16 mouse cellular contexts compared by ENCODE assay signal in the genomic region with DNA sequence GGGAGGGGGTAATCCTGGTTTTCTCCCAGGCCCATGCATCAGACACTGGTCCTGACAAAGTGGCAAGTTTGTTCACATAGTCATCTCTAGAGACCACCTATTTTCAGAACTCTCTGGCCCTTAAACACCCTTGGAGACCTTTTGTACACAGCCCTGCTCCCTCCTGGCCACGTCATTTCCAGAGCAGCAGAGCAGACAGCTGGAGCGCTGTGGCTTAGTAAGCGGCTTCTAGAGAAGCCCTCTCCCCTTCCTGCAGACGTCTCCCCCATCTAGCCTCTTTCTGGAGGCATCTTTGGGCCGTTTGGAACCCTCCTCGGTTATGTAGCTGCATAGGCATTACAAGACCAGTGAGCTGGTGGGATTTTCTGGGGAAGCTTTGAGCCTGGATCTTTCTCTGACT. TPM values are rescaled to one million over a fixed set of nuclear protein-coding genes. Genes with fewer than 3 reads are reported as not detected.
DNase-seq lines count a peak whose midpoint lies in the region; ATAC-seq and TF ChIP-seq lines count a peak whose summit lies in the region.
"Had no signal": no experiment of that assay in that cellular context is flagged by ENCODE, and none has a peak within 500 bp of the region (broad histone marks: within the 10 kb centered on the region; RNA-seq: fewer than 3 reads in every experiment).

No protein-coding gene starts in this region.

- no peak for ATAC-seq in heart, embryonic 16.5 days (replicated peaks; ENCODE audit: extremely low read depth, insufficient read depth, low FRiP score)
- peak; percentile 80 for ATAC-seq in inflammation-experienced regulatory T-cells, adult 6 months
- no peak for ATAC-seq in stomach, postnatal 0 days (ENCODE audit: low FRiP score, low TSS enrichment)
- ATAC-seq: forebrain, embryonic 14.5 days; liver, embryonic 12.5 days had no signal

- no peak for TF ChIP-seq EP300 in stomach, postnatal 0 days (optimal IDR thresholded peaks at IDR 0.05)

- TF ChIP-seq CTCF in stomach, postnatal 0 days (IDR thresholded peaks at IDR 0.05; ENCODE audit: low read depth): no peak

- no peaks in the 10 kb centered on the region for H3K9me3 ChIP-seq in heart, embryonic 16.5 days (replicated peaks; ENCODE audit: control insufficient read depth, low read length)
- no peaks in the 10 kb centered on the region for H3K9me3 ChIP-seq in stomach, postnatal 0 days (ENCODE audit: control insufficient read depth, low read length)
- H3K9me3 ChIP-seq: heart, embryonic 15.5 days; hindbrain, embryonic 13.5 days; liver, embryonic 12.5 days had no signal

- no peak overlapping the region for H3K4me2 ChIP-seq in heart, embryonic 16.5 days (ENCODE audit: low read depth, low read length)
- no peak overlapping the region for H3K4me2 ChIP-seq in stomach, postnatal 0 days (replicated peaks; ENCODE audit: low read depth)
- H3K4me2 ChIP-seq: heart, embryonic 15.5 days; hindbrain, embryonic 13.5 days; liver, embryonic 12.5 days had no signal

- H3K27me3 ChIP-seq in heart, embryonic 16.5 days (ENCODE audit: control insufficient read depth, insufficient read depth, low read length): no peaks in the 10 kb centered on the region
- H3K27me3 ChIP-seq in stomach, postnatal 0 days (ENCODE audit: control insufficient read depth, insufficient read depth, low read length): no peaks in the 10 kb centered on the region
- H3K27me3 ChIP-seq: heart, embryonic 15.5 days; hindbrain, embryonic 13.5 days; liver, embryonic 12.5 days; megakaryocyte, embryonic 14.5 days had no signal

- no peak overlapping the region for H3K9ac ChIP-seq in heart, embryonic 16.5 days (ENCODE audit: low read length)
- 0 out of 2 replicates have a peak overlapping the region, but pooled peaks have one; percentile 9 for H3K9ac ChIP-seq in stomach, postnatal 0 days (ENCODE audit: low read length)
- H3K9ac ChIP-seq: heart, embryonic 15.5 days; hindbrain, embryonic 13.5 days; liver, embryonic 12.5 days had no signal

- 44% methylated on average over 6 of the region's 6 CpGs for WGBS in heart, embryonic 16.5 days
- WGBS in stomach, postnatal 0 days: 51% methylated on average over 6 of the region's 6 CpGs

- no peaks in the 10 kb centered on the region for H3K36me3 ChIP-seq in heart, embryonic 16.5 days (ENCODE audit: control insufficient read depth, insufficient read depth)
- no peaks in the 10 kb centered on the region for H3K36me3 ChIP-seq in stomach, postnatal 0 days (ENCODE audit: control insufficient read depth, insufficient read depth, low read length)
- H3K36me3 ChIP-seq: heart, embryonic 15.5 days; hindbrain, embryonic 13.5 days; liver, embryonic 12.5 days had no signal

- 0 out of 2 replicates have a peak overlapping the region, but pooled peaks have one; percentile 9 for H3K27ac ChIP-seq in heart, embryonic 16.5 days (ENCODE audit: low read length)
- no peak overlapping the region for H3K27ac ChIP-seq in stomach, postnatal 0 days (replicated peaks)
- H3K27ac ChIP-seq: heart, embryonic 15.5 days; hindbrain, embryonic 13.5 days; liver, embryonic 12.5 days had no signal

- H3K4me1 ChIP-seq in heart, embryonic 16.5 days (ENCODE audit: control insufficient read depth, insufficient read depth, low read length): peaks cover 13% of the 10 kb centered on the region; the same call in 1 of the 2 replicates
- 0 out of 2 replicates have a peak, but pooled peaks cover 4% of the 10 kb centered on the region for H3K4me1 ChIP-seq in stomach, postnatal 0 days (replicated peaks; ENCODE audit: control insufficient read depth, insufficient read depth)
- H3K4me1 ChIP-seq: hindbrain, embryonic 13.5 days had no signal

- no peak overlapping the region for H3K4me3 ChIP-seq in heart, embryonic 16.5 days (ENCODE audit: low read length)
- no peak overlapping the region for H3K4me3 ChIP-seq in stomach, postnatal 0 days (ENCODE audit: low read depth, low read length)
- H3K4me3 ChIP-seq: heart, embryonic 15.5 days; hindbrain, embryonic 13.5 days; liver, embryonic 12.5 days; megakaryocyte, embryonic 14.5 days had no signal

- DNase-seq in heart, adult 9 months (ENCODE audit: low spot score in 2 of 2): no peak
- DNase-seq in CD4-positive, CD25-positive, alpha-beta regulatory T cell, adult 2 months (ENCODE audit: low read depth, low spot score): peak; percentile 65
- DNase-seq in stomach, postnatal 0 days (ENCODE audit: low spot score): no peak
- no peak for DNase-seq in frontal cortex, postnatal 10 days (ENCODE audit: low spot score in 2 of 2)
- no peak for DNase-seq in adrenal gland, postnatal 25 days
- no peak for DNase-seq in cerebellum, adult 9-10 months
- DNase-seq: cerebellum, postnatal 25 days; kidney, adult 8-10 months; right cerebral cortex, adult 18-20 months had no signal

RNA-seq across cellular contexts. Expression of gene Fchsd2, which starts 21.6 kb away (rescaled TPM):
- 15.1 and 16.4 TPM in 2 replicates for polyA plus RNA-seq in heart, embryonic 16.5 days (2015; fragmentation: Nextera tagmentation; extraction: Ambion mirVana)
- polyA plus RNA-seq in inflammation-experienced regulatory T-cells, adult 6 months (2017; shearing (Covaris generic)): 10 to 100 TPM; 29.3 to 53.7 (median 41.9) TPM
- 6.4 and 6.9 TPM in 2 replicates for polyA plus RNA-seq in stomach, postnatal 0 days (2015; fragmentation: Nextera tagmentation; extraction: Ambion mirVana)
- 24.1 and 31.9 TPM in 2 replicates for total RNA-seq in adrenal gland, postnatal 25 days (2021)

RNA-seq across cellular contexts. Expression of gene P2ry2, which starts 58.4 kb away (rescaled TPM):
- polyA plus RNA-seq in heart, embryonic 16.5 days (2015; fragmentation: Nextera tagmentation; extraction: Ambion mirVana): 3.6 and 4.3 TPM in 2 replicates
- not detected for polyA plus RNA-seq in inflammation-experienced regulatory T-cells, adult 6 months (2017; shearing (Covaris generic))
- polyA plus RNA-seq in stomach, postnatal 0 days (2015; fragmentation: Nextera tagmentation; extraction: Ambion mirVana): 5.7 and 5.8 TPM in 2 replicates
- 1.2 and 2.3 TPM in 2 replicates for total RNA-seq in adrenal gland, postnatal 25 days (2021)
